In the genomic region with DNA sequence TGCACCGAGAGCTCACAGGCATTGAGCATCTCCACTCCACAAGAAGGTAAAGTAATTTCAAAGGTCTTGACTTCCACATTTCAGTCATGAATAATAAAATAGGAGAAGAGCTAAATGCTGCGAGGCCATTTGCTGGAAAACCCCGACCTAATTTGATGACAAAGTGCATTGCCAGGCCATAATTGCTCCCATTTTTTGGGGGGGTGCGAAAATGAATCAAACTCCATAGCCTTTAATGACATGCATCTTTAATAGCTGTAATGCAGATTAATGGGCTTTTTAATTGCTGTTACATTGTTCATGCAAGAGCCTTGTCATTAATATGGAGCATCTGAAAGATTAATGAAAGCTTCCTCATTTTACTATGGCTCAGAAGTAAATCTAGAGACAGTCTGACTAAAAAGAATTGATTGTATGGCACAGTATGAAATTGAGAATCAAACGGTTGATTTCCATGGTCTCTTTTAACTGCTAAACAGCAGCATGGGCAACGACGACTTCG, we compare ENCODE assay signal across 28 mouse cellular contexts.
DNase-seq lines count a peak whose midpoint lies in the region; ATAC-seq lines count a peak whose summit lies in the region.
"Had no signal": no experiment of that assay in that cellular context is flagged by ENCODE, and none has a peak within 500 bp of the region (broad histone marks: within the 10 kb centered on the region; RNA-seq: fewer than 3 reads in every experiment).

No protein-coding gene starts in this region.

- H3K4me1 ChIP-seq in forebrain, embryonic 13.5 days = peaks cover 16% of the 10 kb centered on the region; the same call in 1 of the 2 replicates
- H3K4me1 ChIP-seq in forebrain, embryonic 15.5 days = peaks cover 6% of the 10 kb centered on the region; the same call in 1 of the 2 replicates
- peaks cover 10% of the 10 kb centered on the region for H3K4me1 ChIP-seq in hindbrain, embryonic 13.5 days (replicated peaks)
- H3K4me1 ChIP-seq in hindbrain, embryonic 12.5 days = peaks cover 8% of the 10 kb centered on the region
- H3K4me1 ChIP-seq in midbrain, embryonic 14.5 days (ENCODE audit: control insufficient read depth, insufficient read depth, low read length) = no peaks in the 10 kb centered on the region
- H3K4me1 ChIP-seq in midbrain, embryonic 15.5 days = 0 out of 2 replicates have a peak, but pooled peaks cover 10% of the 10 kb centered on the region
- H3K4me1 ChIP-seq in neural tube, embryonic 13.5 days (replicated peaks) = peaks cover 13% of the 10 kb centered on the region
- H3K4me1 ChIP-seq: heart, embryonic 13.5 days; intestine, embryonic 15.5 days; limb, embryonic 13.5 days; lung, embryonic 15.5 days had no signal

- ATAC-seq in forebrain, embryonic 13.5 days = peak; percentile 27; the same call in 1 of the 2 replicates
- ATAC-seq in forebrain, embryonic 15.5 days (replicated peaks) = no peak
- ATAC-seq in hindbrain, embryonic 13.5 days (ENCODE audit: low FRiP score) = no peak
- ATAC-seq in hindbrain, embryonic 12.5 days (ENCODE audit: low FRiP score) = no peak
- no peak for ATAC-seq in midbrain, embryonic 14.5 days (ENCODE audit: low FRiP score, low TSS enrichment)
- ATAC-seq in midbrain, embryonic 15.5 days (replicated peaks) = no peak
- ATAC-seq in neural tube, embryonic 13.5 days (ENCODE audit: low read depth) = peak; percentile 67; the same call in 1 of the 2 replicates
- ATAC-seq: intestine, embryonic 15.5 days; Patski had no signal

- H3K27me3 ChIP-seq in forebrain, embryonic 13.5 days = no peaks in the 10 kb centered on the region
- no peaks in the 10 kb centered on the region for H3K27me3 ChIP-seq in forebrain, embryonic 15.5 days
- no peaks in the 10 kb centered on the region for H3K27me3 ChIP-seq in hindbrain, embryonic 13.5 days
- no peaks in the 10 kb centered on the region for H3K27me3 ChIP-seq in hindbrain, embryonic 12.5 days
- no peaks in the 10 kb centered on the region for H3K27me3 ChIP-seq in midbrain, embryonic 14.5 days (ENCODE audit: control insufficient read depth, insufficient read depth, low read length)
- no peaks in the 10 kb centered on the region for H3K27me3 ChIP-seq in midbrain, embryonic 15.5 days (replicated peaks)
- H3K27me3 ChIP-seq in neural tube, embryonic 13.5 days = no peaks in the 10 kb centered on the region
- H3K27me3 ChIP-seq: heart, embryonic 13.5 days; intestine, embryonic 15.5 days; limb, embryonic 13.5 days; lung, embryonic 15.5 days had no signal

- H3K4me3 ChIP-seq in forebrain, embryonic 13.5 days = no peak overlapping the region
- H3K4me3 ChIP-seq in forebrain, embryonic 15.5 days = no peak overlapping the region
- H3K4me3 ChIP-seq in hindbrain, embryonic 13.5 days = no peak overlapping the region
- H3K4me3 ChIP-seq in hindbrain, embryonic 12.5 days = no peak overlapping the region
- H3K4me3 ChIP-seq in midbrain, embryonic 14.5 days (replicated peaks; ENCODE audit: low read depth, low read length) = no peak overlapping the region
- no peak overlapping the region for H3K4me3 ChIP-seq in midbrain, embryonic 15.5 days
- H3K4me3 ChIP-seq in neural tube, embryonic 13.5 days = no peak overlapping the region
- H3K4me3 ChIP-seq: gastrocnemius, adult 2 months; heart, adult 2 months; heart, embryonic 13.5 days; intestine, embryonic 15.5 days; limb, embryonic 13.5 days; lung, embryonic 15.5 days had no signal

- H3K36me3 ChIP-seq in forebrain, embryonic 13.5 days (ENCODE audit: poor library complexity, severe bottlenecking) = no peaks in the 10 kb centered on the region
- no peaks in the 10 kb centered on the region for H3K36me3 ChIP-seq in forebrain, embryonic 15.5 days
- H3K36me3 ChIP-seq in hindbrain, embryonic 13.5 days = no peaks in the 10 kb centered on the region
- H3K36me3 ChIP-seq in hindbrain, embryonic 12.5 days = no peaks in the 10 kb centered on the region
- H3K36me3 ChIP-seq in midbrain, embryonic 14.5 days (ENCODE audit: control insufficient read depth, insufficient read depth, low read length) = no peaks in the 10 kb centered on the region
- no peaks in the 10 kb centered on the region for H3K36me3 ChIP-seq in midbrain, embryonic 15.5 days (replicated peaks)
- no peaks in the 10 kb centered on the region for H3K36me3 ChIP-seq in neural tube, embryonic 13.5 days
- H3K36me3 ChIP-seq: G1E; heart, embryonic 13.5 days; intestine, embryonic 15.5 days; limb, embryonic 13.5 days; lung, embryonic 15.5 days had no signal

- no peak overlapping the region for H3K9ac ChIP-seq in forebrain, embryonic 13.5 days
- H3K9ac ChIP-seq in forebrain, embryonic 15.5 days (replicated peaks) = no peak overlapping the region
- H3K9ac ChIP-seq in hindbrain, embryonic 13.5 days = no peak overlapping the region
- no peak overlapping the region for H3K9ac ChIP-seq in hindbrain, embryonic 12.5 days
- no peak overlapping the region for H3K9ac ChIP-seq in midbrain, embryonic 14.5 days (replicated peaks; ENCODE audit: low read length)
- H3K9ac ChIP-seq in midbrain, embryonic 15.5 days = no peak overlapping the region
- H3K9ac ChIP-seq in neural tube, embryonic 13.5 days = no peak overlapping the region
- H3K9ac ChIP-seq: heart, embryonic 13.5 days; intestine, embryonic 15.5 days; limb, embryonic 13.5 days; lung, embryonic 15.5 days had no signal

- H3K4me2 ChIP-seq in forebrain, embryonic 13.5 days = no peak overlapping the region
- H3K4me2 ChIP-seq in forebrain, embryonic 15.5 days (replicated peaks) = no peak overlapping the region
- 0 out of 2 replicates have a peak overlapping the region, but pooled peaks have one; percentile 4 for H3K4me2 ChIP-seq in hindbrain, embryonic 13.5 days
- H3K4me2 ChIP-seq in hindbrain, embryonic 12.5 days (replicated peaks) = no peak overlapping the region
- no peak overlapping the region for H3K4me2 ChIP-seq in midbrain, embryonic 14.5 days (ENCODE audit: low read length)
- H3K4me2 ChIP-seq in midbrain, embryonic 15.5 days = no peak overlapping the region
- no peak overlapping the region for H3K4me2 ChIP-seq in neural tube, embryonic 13.5 days
- H3K4me2 ChIP-seq: heart, embryonic 13.5 days; intestine, embryonic 15.5 days; limb, embryonic 13.5 days; liver, embryonic 11.5 days; lung, embryonic 15.5 days had no signal

- 37% methylated on average over 8 of the region's 8 CpGs for WGBS in forebrain, embryonic 13.5 days
- WGBS in forebrain, embryonic 15.5 days = 27% methylated on average over 8 of the region's 8 CpGs
- WGBS in hindbrain, embryonic 13.5 days = 45% methylated on average over 8 of the region's 8 CpGs
- 51% methylated on average over 8 of the region's 8 CpGs for WGBS in hindbrain, embryonic 12.5 days
- WGBS in midbrain, embryonic 14.5 days = 49% methylated on average over 8 of the region's 8 CpGs
- 46% methylated on average over 8 of the region's 8 CpGs for WGBS in midbrain, embryonic 15.5 days
- 27% methylated on average over 8 of the region's 8 CpGs for WGBS in neural tube, embryonic 13.5 days

- no peaks in the 10 kb centered on the region for H3K9me3 ChIP-seq in forebrain, embryonic 13.5 days (replicated peaks)
- H3K9me3 ChIP-seq in forebrain, embryonic 15.5 days = no peaks in the 10 kb centered on the region
- H3K9me3 ChIP-seq in hindbrain, embryonic 13.5 days = no peaks in the 10 kb centered on the region
- H3K9me3 ChIP-seq in hindbrain, embryonic 12.5 days (replicated peaks) = no peaks in the 10 kb centered on the region
- H3K9me3 ChIP-seq in midbrain, embryonic 14.5 days (ENCODE audit: control insufficient read depth, low read length) = no peaks in the 10 kb centered on the region
- no peaks in the 10 kb centered on the region for H3K9me3 ChIP-seq in midbrain, embryonic 15.5 days
- H3K9me3 ChIP-seq in neural tube, embryonic 13.5 days = no peaks in the 10 kb centered on the region
- H3K9me3 ChIP-seq: heart, embryonic 13.5 days; intestine, embryonic 15.5 days; limb, embryonic 13.5 days; lung, embryonic 15.5 days had no signal

- DNase-seq in midbrain, embryonic 14.5 days = peak; percentile 32
- no peak for DNase-seq in right cerebral cortex, adult 18-20 months
- DNase-seq: adrenal gland, postnatal 10 days; cerebellum, adult 11 months; cerebellum, adult 9-10 months; cerebellum, postnatal 36 days; gastrocnemius, adult 2 months; gastrocnemius, postnatal 36 days; heart, adult 2 months; heart, postnatal 10 days; kidney, adult 8-10 months; kidney, postnatal 4 days; spleen, adult 18-20 months; thymus, postnatal 14 days had no signal

- no peak overlapping the region for H3K27ac ChIP-seq in forebrain, embryonic 13.5 days
- H3K27ac ChIP-seq in forebrain, embryonic 15.5 days (replicated peaks) = no peak overlapping the region
- peak overlapping the region; percentile 44; the same call in 1 of the 2 replicates for H3K27ac ChIP-seq in hindbrain, embryonic 13.5 days
- no peak overlapping the region for H3K27ac ChIP-seq in hindbrain, embryonic 12.5 days
- H3K27ac ChIP-seq in midbrain, embryonic 14.5 days (replicated peaks; ENCODE audit: low read depth, low read length) = no peak overlapping the region
- no peak overlapping the region for H3K27ac ChIP-seq in midbrain, embryonic 15.5 days
- peak overlapping the region; percentile 53; the same call in 1 of the 2 replicates for H3K27ac ChIP-seq in neural tube, embryonic 13.5 days (replicated peaks)
- H3K27ac ChIP-seq: gastrocnemius, adult 2 months; heart, adult 2 months; heart, embryonic 13.5 days; intestine, embryonic 15.5 days; kidney, postnatal 0 days; limb, embryonic 13.5 days; lung, embryonic 15.5 days had no signal

Comparison
In these comparisons a context has a peak if more than half of its experiments do, and no peak if none do; other contexts are left out.
1. ATAC-seq: peak in forebrain, embryonic 13.5 days (single experiment) and neural tube, embryonic 13.5 days (single experiment); none in forebrain, embryonic 15.5 days (single experiment), hindbrain, embryonic 13.5 days (single experiment), hindbrain, embryonic 12.5 days (single experiment), midbrain, embryonic 14.5 days (single experiment) and midbrain, embryonic 15.5 days (single experiment).
2. H3K27ac ChIP-seq: peak in hindbrain, embryonic 13.5 days (single experiment) and neural tube, embryonic 13.5 days (single experiment); none in forebrain, embryonic 13.5 days (single experiment), forebrain, embryonic 15.5 days (single experiment), hindbrain, embryonic 12.5 days (single experiment), midbrain, embryonic 14.5 days (single experiment) and midbrain, embryonic 15.5 days (single experiment).